Mouse (Mus musculus) forebrain, embryonic 11.5 days (tissue): Measurements from ENCODE around the gene Chrm5. TPM values are rescaled to one million over a fixed set of nuclear protein-coding genes. Genes with fewer than 3 reads are reported as not detected.
"Not testable (repeated sequence)": the region's sequence is repeated elsewhere in the genome, so short reads cannot be mapped to it uniquely, and the experiment has no call there.

Experiments used
- ATAC-seq: fragments of 200-750 bp; cut with Nextera tagmentation; replicated peaks from 2 replicates; pipeline ENCODE4 v1.8.0; 2017; ENCODE audit warnings: moderate TSS enrichment; ENCODE audit not compliant: low FRiP score
- DNase-seq: peaks from one replicate; pipeline ENCODE4 v3.0.0-alpha.2; 2017; ENCODE audit warnings: low spot score
- H3K27ac ChIP-seq: fragments of 300-500 bp; sonication (generic); 2 replicates; pipeline ENCODE4 v1.5.1; 2014; ENCODE audit warnings: low read depth, low read length
- H3K27me3 ChIP-seq: fragments of 300-500 bp; sonication (generic); 2 replicates; pipeline ENCODE4 v1.6.1; 2014; ENCODE audit warnings: mild to moderate bottlenecking, low read length, mixed read lengths; ENCODE audit not compliant: control insufficient read depth, insufficient read depth
- H3K36me3 ChIP-seq: fragments of 300-500 bp; sonication (generic); 2 replicates; pipeline ENCODE4 v1.6.1; 2014; ENCODE audit warnings: mild to moderate bottlenecking, low read length, moderate library complexity, mixed read lengths; ENCODE audit not compliant: control insufficient read depth, insufficient read depth
- H3K4me1 ChIP-seq: fragments of 300-500 bp; sonication (generic); replicated peaks from 2 replicates; pipeline ENCODE4 v1.6.1; 2014; ENCODE audit warnings: low read length, mixed read lengths; ENCODE audit not compliant: control insufficient read depth, insufficient read depth
- H3K4me2 ChIP-seq: fragments of 300-500 bp; sonication (generic); 2 replicates; pipeline ENCODE4 v1.6.1; 2014; ENCODE audit warnings: low read depth, mild to moderate bottlenecking, low read length, moderate library complexity, mixed read lengths; ENCODE audit not compliant: severe bottlenecking
- H3K4me3 ChIP-seq: fragments of 300-500 bp; sonication (generic); 2 replicates; pipeline ENCODE4 v1.5.1; 2014; ENCODE audit warnings: low read depth, low read length
- H3K9ac ChIP-seq: fragments of 300-500 bp; sonication (generic); 2 replicates; pipeline ENCODE4 v1.6.1; 2014; ENCODE audit warnings: low read length
- H3K9me3 ChIP-seq: fragments of 300-500 bp; sonication (generic); 2 replicates; pipeline ENCODE4 v1.6.1; 2016; ENCODE audit warnings: low read length, mixed read lengths; ENCODE audit not compliant: control insufficient read depth
- WGBS: fragments of 180-500 bp; shearing (Covaris S2); extraction: QIAGEN DNeasy Blood & Tissue Kit; methylation state at CpG from one replicate; pipeline ENCODE4 v1.1.7; 2014; 5-methylcytosine and 5-hydroxymethylcytosine counted together
- polyA plus RNA-seq: library from polyadenylated mRNA; unstranded; fragments of >200 nt; fragmentation: Nextera tagmentation; extraction: Ambion mirVana; gene quantifications from 2 replicates; pipeline ENCODE4 v1.2.1, GENCODE M21; 2014

The Chrm5 gene
- polyA plus RNA-seq, 1 experiment from 2014 or later = 0.27 TPM

DNA sequence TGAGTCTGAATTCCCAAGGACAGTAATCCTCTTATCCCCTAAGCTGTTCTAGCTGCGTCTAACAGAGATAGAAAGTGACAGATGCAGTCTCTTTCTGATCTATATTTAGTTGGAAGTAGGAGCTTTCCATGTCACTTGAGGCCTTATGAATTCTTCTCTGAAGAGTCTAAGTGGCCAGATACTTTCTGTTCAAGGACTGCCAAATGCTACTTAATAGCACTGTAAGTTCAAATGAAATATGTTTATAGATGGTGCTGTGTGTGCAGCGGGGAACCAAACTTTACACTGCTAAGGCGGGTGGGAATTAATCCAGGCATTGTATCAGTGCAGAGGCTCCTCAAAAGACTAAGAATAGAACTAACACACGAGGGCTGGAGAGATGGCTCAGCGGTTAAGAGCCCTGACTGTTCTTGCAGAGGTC, 9.6 kb downstream of the Chrm5 start:
- Histone ChIP-seq H3K9me3 (no peaks in the 10 kb centered on the region), H3K4me3 (no peak overlapping the region), H3K36me3 (no peaks in the 10 kb centered on the region; the same call in 1 of the 2 replicates), H3K9ac (no peak overlapping the region), H3K4me2 (no peak overlapping the region), H3K27me3 (no peaks in the 10 kb centered on the region), H3K4me1 (no peaks in the 10 kb centered on the region), H3K27ac (no peak overlapping the region)
- DNase-seq (no peak), ATAC-seq (no peak)
- 43% methylated on average over 5 of the region's 5 CpGs for WGBS

DNA sequence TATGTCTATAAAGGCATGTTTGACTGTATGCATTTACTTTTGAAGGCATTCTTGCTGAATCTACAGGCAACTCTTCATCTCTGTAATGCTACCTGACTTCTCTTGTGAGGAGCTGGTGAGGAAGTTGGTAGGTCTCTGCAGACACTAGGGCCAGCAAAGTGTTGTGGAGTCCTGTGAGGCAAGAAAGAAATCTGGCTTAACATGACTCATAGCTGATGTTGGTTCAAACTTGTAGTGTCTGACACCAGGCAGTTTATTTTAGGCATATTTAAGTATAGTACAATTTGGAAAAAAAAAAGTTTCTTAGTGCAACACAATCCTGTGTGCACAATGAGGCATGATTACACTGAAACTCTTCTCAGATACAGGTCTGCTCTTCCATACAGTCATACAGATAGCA, 11.0 kb downstream of the Chrm5 start:
- DNase-seq (no peak), ATAC-seq (no peak)
- H3K9me3 ChIP-seq = no peaks in the 10 kb centered on the region
- H3K27ac ChIP-seq = no peak overlapping the region
- H3K4me1 ChIP-seq = no peaks in the 10 kb centered on the region
- no peaks in the 10 kb centered on the region; the same call in 1 of the 2 replicates for H3K36me3 ChIP-seq
- H3K4me2 ChIP-seq = no peak overlapping the region
- no peak overlapping the region for H3K4me3 ChIP-seq
- no peak overlapping the region for H3K9ac ChIP-seq
- H3K27me3 ChIP-seq = no peaks in the 10 kb centered on the region

- H3K9ac ChIP-seq = no peak overlapping the region
- no peak for ATAC-seq
- WGBS = 95% methylated on average over 3 of the region's 3 CpGs
- H3K4me1 ChIP-seq = no peaks in the 10 kb centered on the region
- H3K9me3 ChIP-seq = no peaks in the 10 kb centered on the region
- no peaks in the 10 kb centered on the region; the same call in 1 of the 2 replicates for H3K36me3 ChIP-seq
- H3K4me2 ChIP-seq = no peak overlapping the region
- H3K27ac ChIP-seq = no peak overlapping the region
- no peak for DNase-seq
- H3K27me3 ChIP-seq = no peaks in the 10 kb centered on the region
- H3K4me3 ChIP-seq = no peak overlapping the region
These were observed 20.0 kb downstream of the Chrm5 start for GRCm38 (mm10) chr2:112460557-112460956.

DNA sequence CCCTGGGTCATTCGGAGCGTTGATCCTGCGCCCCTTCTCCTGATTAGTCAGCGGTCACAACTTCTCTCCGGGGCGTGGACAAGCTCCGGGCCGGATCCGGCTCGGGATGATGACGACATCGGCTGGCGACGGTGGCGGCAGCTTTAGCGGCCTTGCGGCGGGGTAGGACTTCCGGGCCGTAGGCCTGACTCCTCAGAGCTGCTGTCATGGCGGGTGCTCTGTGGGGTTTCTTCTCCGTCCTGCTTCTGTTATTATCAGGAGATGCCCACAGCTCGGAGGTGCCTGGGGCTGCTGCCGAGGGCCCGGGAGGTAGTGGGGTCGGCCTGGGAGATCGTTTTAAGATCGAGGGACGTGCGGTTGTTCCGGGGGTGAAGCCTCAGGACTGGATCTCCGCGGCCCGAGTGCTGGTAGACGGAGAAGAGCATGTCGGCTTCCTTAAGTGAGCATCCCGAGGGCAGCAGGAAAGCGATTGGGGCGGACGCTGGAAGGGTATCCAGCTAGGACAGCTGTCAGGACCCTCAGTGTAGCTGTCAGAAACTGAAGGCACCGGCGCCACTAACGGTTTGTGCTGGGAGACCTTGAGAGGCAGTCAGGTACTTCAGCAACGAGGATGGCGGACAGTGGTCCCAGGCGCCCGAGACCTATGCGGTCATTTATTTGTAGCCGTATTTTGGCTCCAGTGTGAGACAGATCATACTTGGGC, 25.6 kb downstream of the Chrm5 start, which contains the start of gene Emc7:
Gene Emc7, plus strand, starts transcription at position 136 of the 703 bp plus-strand sequence.
- Histone ChIP-seq H3K4me1 (no peaks in the 10 kb centered on the region), H3K4me3 (peak within 1 kb of the TSS; percentile 81), H3K9me3 (no peaks in the 10 kb centered on the region), H3K27ac (0 out of 2 replicates have a peak within 1 kb of the TSS, but pooled peaks have one; percentile 18), H3K36me3 (no peaks in the 10 kb centered on the region; the same call in 1 of the 2 replicates), H3K27me3 (no peaks in the 10 kb centered on the region), H3K4me2 (peak within 1 kb of the TSS; percentile 81), H3K9ac (peak within 1 kb of the TSS; percentile 84)
- ATAC-seq (peak; percentile 97), DNase-seq (peak; percentile 97)
- under 1% methylated on average over 49 of the region's 49 CpGs for WGBS

DNA sequence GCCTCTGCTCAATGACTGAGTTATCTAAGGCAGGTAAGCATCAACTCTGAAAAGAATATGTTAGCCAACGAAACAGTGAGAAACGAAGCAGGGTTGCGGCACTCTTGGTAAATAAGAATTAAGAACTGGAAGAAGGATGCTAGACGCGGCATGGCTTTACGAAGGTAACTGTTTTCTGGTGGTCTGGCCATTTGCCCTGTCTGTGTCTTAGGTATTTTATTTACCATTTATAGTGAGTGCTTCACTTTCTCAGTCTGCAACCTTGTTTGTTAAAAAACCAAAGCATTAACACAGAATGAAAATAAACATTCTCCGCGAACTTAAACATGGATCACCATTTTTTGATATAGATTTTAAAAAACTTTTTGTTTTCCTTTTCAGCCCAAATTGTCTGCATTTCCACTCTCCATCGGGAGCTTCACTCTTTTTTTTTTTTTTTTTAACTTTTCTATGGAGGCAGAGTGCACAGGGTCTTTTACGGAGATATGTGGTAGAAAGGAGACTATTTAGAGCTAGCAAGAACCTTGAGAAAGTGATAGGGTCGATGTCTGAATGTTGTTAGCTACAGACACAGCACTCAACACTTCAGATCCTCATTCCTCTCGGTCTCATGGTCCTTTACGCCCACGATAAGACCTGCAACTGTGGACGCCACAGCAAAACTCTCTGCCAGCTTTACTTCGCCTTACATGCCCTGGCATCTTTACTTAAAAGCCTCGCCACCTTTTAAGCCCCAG, 26.3 kb downstream of the Chrm5 start:
- DNase-seq (no peak), ATAC-seq (no peak)
- Histone ChIP-seq H3K4me3 (peak overlapping the region; percentile 81), H3K4me2 (peak overlapping the region; percentile 63), H3K9ac (peak overlapping the region; percentile 84), H3K36me3 (no peaks in the 10 kb centered on the region), H3K9me3 (no peaks in the 10 kb centered on the region), H3K4me1 (no peaks in the 10 kb centered on the region), H3K27ac (no peak overlapping the region), H3K27me3 (no peaks in the 10 kb centered on the region)
- 32% methylated on average over 17 of the region's 17 CpGs for WGBS

- H3K4me1 ChIP-seq, H3K4me3 ChIP-seq, H3K9ac ChIP-seq: not testable (repeated sequence)
These were observed 28.1 kb downstream of the Chrm5 start for GRCm38 (mm10) chr2:112452513-112452912.

GRCm38 (mm10) chr2:112449597-112450296, 30.8 kb downstream of the Chrm5 start:
- H3K9me3 ChIP-seq = no peaks in the 10 kb centered on the region
- H3K27ac ChIP-seq = no peak overlapping the region
- no peak overlapping the region for H3K9ac ChIP-seq
- H3K4me3 ChIP-seq = no peak overlapping the region
- H3K36me3 ChIP-seq = no peaks in the 10 kb centered on the region
- H3K27me3 ChIP-seq = no peaks in the 10 kb centered on the region
- no peak for DNase-seq
- no peak overlapping the region for H3K4me2 ChIP-seq
- no peaks in the 10 kb centered on the region for H3K4me1 ChIP-seq
- ATAC-seq = no peak
- WGBS = 37% methylated on average over 4 of the region's 4 CpGs

More at GRCm38 (mm10) chr2:112452513-112452912, 28.1 kb downstream of the Chrm5 start:
- not testable (repeated sequence) for H3K36me3 ChIP-seq, ATAC-seq, H3K27ac ChIP-seq, H3K4me2 ChIP-seq, H3K27me3 ChIP-seq, DNase-seq, H3K9me3 ChIP-seq

DNA sequence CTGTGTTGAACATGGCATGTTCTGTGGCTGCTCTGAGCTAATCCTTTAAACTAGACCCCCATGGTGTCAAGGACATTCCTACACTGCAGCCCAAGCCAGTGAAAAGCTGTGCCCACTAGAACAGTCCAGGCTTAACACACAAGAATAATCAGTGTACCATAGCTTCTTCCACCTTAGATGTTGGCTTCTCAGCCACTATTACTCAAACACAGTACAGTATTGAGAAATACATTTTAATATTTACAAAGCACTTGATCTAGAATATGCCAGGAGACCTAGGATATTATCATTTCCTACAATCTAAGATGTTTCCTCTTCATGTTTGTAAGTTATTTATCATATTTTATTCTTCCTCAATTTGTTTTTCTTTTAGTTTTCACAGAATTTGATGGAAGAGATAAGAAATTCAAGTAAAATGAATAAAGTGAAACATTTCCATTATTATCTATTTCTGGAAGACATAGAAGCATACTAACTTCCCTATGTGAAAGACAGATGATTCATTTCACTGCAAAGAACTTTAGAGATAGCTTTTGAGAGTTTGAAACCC, 32.0 kb downstream of the Chrm5 start:
- no peaks in the 10 kb centered on the region for H3K36me3 ChIP-seq
- H3K27me3 ChIP-seq = no peaks in the 10 kb centered on the region
- no peak overlapping the region for H3K4me2 ChIP-seq
- ATAC-seq (no peak), DNase-seq (no peak)
- no peak overlapping the region for H3K9ac ChIP-seq
- H3K27ac ChIP-seq = no peak overlapping the region
- H3K4me1 ChIP-seq = no peaks in the 10 kb centered on the region
- H3K4me3 ChIP-seq = no peak overlapping the region
- no peaks in the 10 kb centered on the region for H3K9me3 ChIP-seq
